Mouse (Mus musculus): ENCODE results near the gene Ccdc62.

DNA sequence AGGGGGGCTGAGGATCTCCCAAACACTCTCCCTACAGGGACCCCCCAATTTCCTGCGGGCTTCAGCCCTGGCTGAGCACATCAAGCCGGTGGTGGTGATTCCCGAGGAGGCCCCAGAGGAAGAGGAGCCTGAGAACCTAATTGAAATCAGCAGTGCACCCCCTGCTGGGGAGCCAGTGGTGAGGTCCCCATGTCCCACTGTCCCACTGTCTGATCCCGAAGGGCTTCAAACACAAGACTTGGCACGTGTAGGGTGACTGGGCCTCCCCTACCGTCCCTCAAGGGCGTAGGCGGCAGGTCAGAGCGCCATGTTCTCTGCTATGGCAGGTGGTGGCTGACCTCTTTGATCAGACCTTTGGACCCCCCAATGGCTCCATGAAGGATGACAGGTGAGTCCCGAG lies 65.7 kb downstream of the Ccdc62 start:
- TF ChIP-seq POLR2A (IDR thresholded peaks at IDR 0.05; ENCODE audit: low read depth, low read length) (no peak), CTCF (IDR thresholded peaks at IDR 0.05; ENCODE audit: borderline replicate concordance, insufficient read depth, low read length) (no peak)
